Mouse (Mus musculus) 416B (cell line): ENCODE results near the gene Lce1d.
A peak's percentile ranks its signal among the peaks of the same experiment; 100 is the strongest.
"Not testable (repeated sequence)": the region's sequence is repeated elsewhere in the genome, so short reads cannot be mapped to it uniquely, and the experiment has no call there.

Experiments
- DNase-seq: peaks from one replicate; pipeline ENCODE4 v3.0.0; 2011; ENCODE audit warnings: low read depth

Gene Lce1d

GRCm38 (mm10) chr3:92687110-92687509 is at the start of gene Lce1d:
Gene Lce1d, minus strand, starts transcription at chr3:92687210.
- DNase-seq: no peak

GRCm38 (mm10) chr3:92722631-92723030 is 35.6 kb upstream of the Lce1d start:
- no peak for DNase-seq

- DNase-seq: no peak
Observed at GRCm38 (mm10) chr3:92720250-92720649, 33.2 kb upstream of the Lce1d start, which contains the start of gene Lce1f. Gene Lce1f, minus strand, starts transcription at chr3:92720350.

- peak; percentile 4 for DNase-seq
Observed at GRCm38 (mm10) chr3:92715122-92715521, 28.1 kb upstream of the Lce1d start.

GRCm38 (mm10) chr3:92708974-92709373 is 22.0 kb upstream of the Lce1d start, which contains the start of gene Lce1e:
Gene Lce1e, minus strand, starts transcription at chr3:92709074.
- DNase-seq: no peak

GRCm38 (mm10) chr3:92694613-92695012 is 7.6 kb upstream of the Lce1d start:
- no peak for DNase-seq

- DNase-seq: peak; percentile 11
Observed at GRCm38 (mm10) chr3:92691688-92692087, 4.7 kb upstream of the Lce1d start.

GRCm38 (mm10) chr3:92689154-92689553 is 2.1 kb upstream of the Lce1d start:
- DNase-seq: not testable (repeated sequence)

GRCm38 (mm10) chr3:92678947-92679346 is 8.1 kb downstream of the Lce1d start, which contains the start of gene Lce1c:
Gene Lce1c, plus strand, starts transcription at chr3:92679247.
- no peak for DNase-seq

GRCm38 (mm10) chr3:92670215-92670614 is 16.8 kb downstream of the Lce1d start, which contains the start of gene Lce1a2:
Gene Lce1a2, minus strand, starts transcription at chr3:92670315.
- DNase-seq: no peak

- DNase-seq: no peak
Observed at GRCm38 (mm10) chr3:92656826-92657225, 30.2 kb downstream of the Lce1d start, which contains the start of gene Lce1b. Gene Lce1b, minus strand, starts transcription at chr3:92656926.

- no peak for DNase-seq
Observed at GRCm38 (mm10) chr3:92648207-92648606, 38.8 kb downstream of the Lce1d start, which contains the start of gene Lce1a1. Gene Lce1a1, minus strand, starts transcription at chr3:92648307.

GRCm38 (mm10) chr3:92639854-92640253 is 47.2 kb downstream of the Lce1d start:
- no peak for DNase-seq

- no peak for DNase-seq
Observed at GRCm38 (mm10) chr3:92638653-92638991, 48.4 kb downstream of the Lce1d start.

- DNase-seq: no peak
Observed at GRCm38 (mm10) chr3:92637745-92638652, 49.0 kb downstream of the Lce1d start.
